Mouse (Mus musculus): ENCODE measurements around the gene Slc10a1. TPM values are rescaled to one million over a fixed set of nuclear protein-coding genes. Genes with fewer than 3 reads are reported as not detected.
A peak's percentile ranks its signal among the peaks of the same experiment; 100 is the strongest.
"Not testable (repeated sequence)": the region's sequence is repeated elsewhere in the genome, so short reads cannot be mapped to it uniquely, and the experiment has no call there.

Slc10a1 gene
- total and polyA plus RNA-seq, 3 experiments, result 0.44 TPM; not detected in 2

DNA sequence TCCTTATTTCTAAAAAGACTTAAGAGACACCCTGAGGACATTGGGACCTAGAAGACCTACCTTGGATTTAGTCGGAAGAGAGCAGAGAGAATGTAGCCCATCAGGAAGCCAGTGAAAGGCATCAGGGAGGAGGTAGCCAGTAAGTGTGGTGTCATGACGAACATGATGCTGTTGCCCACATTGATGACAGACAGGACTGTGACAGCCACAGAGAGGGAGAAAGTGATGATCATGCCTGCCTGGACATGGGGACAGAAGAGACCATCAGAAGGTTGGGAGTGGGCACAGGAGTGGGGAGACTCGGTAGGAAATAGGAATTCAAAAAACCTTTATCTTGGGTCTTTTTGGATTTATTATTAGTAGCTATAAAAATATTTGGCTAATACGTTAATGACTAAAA is 10.5 kb downstream of the Slc10a1 start:
- no peaks in the 10 kb centered on the region for H3K27me3 ChIP-seq (ENCODE audit: insufficient read depth, low read length)
- H3K4me3 ChIP-seq (ENCODE audit: low read depth, low read length), result no peak overlapping the region
- DNase-seq (ENCODE audit: low spot score) (no peak), ATAC-seq (ENCODE audit: extremely low read depth, insufficient number of reproducible peaks, low FRiP score, poor library complexity, severe bottlenecking) (no peak)
- peaks cover 87% of the 10 kb centered on the region for H3K36me3 ChIP-seq (replicated peaks)
- H3K4me1 ChIP-seq (ENCODE audit: insufficient read depth, low read depth, low read length), result peaks cover 18% of the 10 kb centered on the region
- TF ChIP-seq CTCF (IDR thresholded peaks at IDR 0.05; ENCODE audit: low read depth, low read length) (no peak), TAL1 (conservative IDR thresholded peaks at IDR 0.05; ENCODE audit: low read depth, low read length) (no peak), POLR2AphosphoS5 (IDR thresholded peaks at IDR 0.05; ENCODE audit: insufficient replicate concordance, low read depth, low read length) (no peak), GATA1 (IDR thresholded peaks at IDR 0.05; ENCODE audit: borderline replicate concordance, low read length) (no peak), GATA2 (IDR thresholded peaks at IDR 0.05; ENCODE audit: borderline replicate concordance, low read depth, low read length) (no peak)
- no peaks in the 10 kb centered on the region for H3K9me3 ChIP-seq (replicated peaks)

DNA sequence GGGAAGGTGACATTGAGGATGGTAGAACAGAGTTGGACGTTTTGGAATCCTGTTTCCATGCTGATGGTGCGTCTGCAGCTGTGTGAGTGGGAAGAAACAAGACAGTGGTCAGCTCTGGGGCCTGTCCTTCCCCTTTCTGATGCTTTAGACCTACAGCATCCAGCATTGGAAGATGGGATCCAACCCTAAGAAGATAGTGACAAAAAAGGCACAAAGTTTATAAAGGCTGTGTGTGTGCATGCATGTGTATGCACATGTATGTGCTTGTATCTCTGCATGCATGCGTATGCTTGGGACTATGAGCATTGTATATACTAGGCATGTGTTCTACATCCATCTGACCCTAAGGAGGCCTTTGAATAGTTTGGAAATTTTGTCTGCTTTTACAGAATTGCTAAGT is 12.5 kb downstream of the Slc10a1 start:
- peaks cover 96% of the 10 kb centered on the region for H3K36me3 ChIP-seq (replicated peaks)
- H3K4me3 ChIP-seq (ENCODE audit: low read depth, low read length), result no peak overlapping the region
- H3K27me3 ChIP-seq (ENCODE audit: insufficient read depth, low read length), result no peaks in the 10 kb centered on the region
- H3K4me1 ChIP-seq (ENCODE audit: insufficient read depth, low read depth, low read length), result peaks cover 33% of the 10 kb centered on the region
- peak; percentile 43; the same call in 1 of the 2 replicates for TF ChIP-seq POLR2AphosphoS5 (IDR thresholded peaks at IDR 0.05; ENCODE audit: insufficient replicate concordance, low read depth, low read length)
- TF ChIP-seq TAL1 (conservative IDR thresholded peaks at IDR 0.05; ENCODE audit: low read depth, low read length), result no peak
- ATAC-seq (ENCODE audit: extremely low read depth, insufficient number of reproducible peaks, low FRiP score, poor library complexity, severe bottlenecking), result no peak
- no peak for DNase-seq (ENCODE audit: low spot score)
- no peaks in the 10 kb centered on the region for H3K9me3 ChIP-seq (replicated peaks)

DNA sequence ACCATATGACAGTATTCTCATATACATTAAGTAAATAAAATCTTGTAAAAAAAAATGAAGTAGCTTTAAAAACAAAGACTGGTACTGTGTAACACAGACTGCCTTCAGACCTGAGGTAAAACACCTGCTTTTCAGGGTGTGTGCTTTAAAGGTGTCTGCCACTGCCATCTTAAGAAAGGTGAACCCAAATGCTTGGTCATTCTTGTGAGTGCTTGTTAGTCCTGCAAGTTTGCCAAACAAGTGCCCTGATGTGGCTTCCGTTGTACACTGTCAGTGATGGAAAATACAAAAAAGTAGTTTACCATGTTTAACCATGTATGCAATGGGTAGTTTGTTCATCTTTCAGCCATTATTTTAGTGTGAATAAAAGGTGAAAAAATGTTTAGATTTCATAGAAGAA is 16.0 kb downstream of the Slc10a1 start:
- ATAC-seq (ENCODE audit: extremely low read depth, insufficient number of reproducible peaks, low FRiP score, poor library complexity, severe bottlenecking) (no peak), DNase-seq (ENCODE audit: low spot score) (no peak)
- peaks cover 88% of the 10 kb centered on the region for H3K36me3 ChIP-seq (replicated peaks)
- TF ChIP-seq POLR2AphosphoS5 (IDR thresholded peaks at IDR 0.05; ENCODE audit: insufficient replicate concordance, low read depth, low read length) (0 out of 2 replicates have a peak, but pooled peaks have one; percentile 76), GATA1 (IDR thresholded peaks at IDR 0.05; ENCODE audit: borderline replicate concordance, low read length) (no peak), CTCF (IDR thresholded peaks at IDR 0.05; ENCODE audit: low read depth, low read length) (no peak)
- H3K9me3 ChIP-seq (replicated peaks), result no peaks in the 10 kb centered on the region
- peaks cover 51% of the 10 kb centered on the region for H3K4me1 ChIP-seq (ENCODE audit: insufficient read depth, low read depth, low read length)
- H3K27me3 ChIP-seq (ENCODE audit: insufficient read depth, low read length), result no peaks in the 10 kb centered on the region
- H3K4me3 ChIP-seq (ENCODE audit: low read depth, low read length), result no peak overlapping the region

DNA sequence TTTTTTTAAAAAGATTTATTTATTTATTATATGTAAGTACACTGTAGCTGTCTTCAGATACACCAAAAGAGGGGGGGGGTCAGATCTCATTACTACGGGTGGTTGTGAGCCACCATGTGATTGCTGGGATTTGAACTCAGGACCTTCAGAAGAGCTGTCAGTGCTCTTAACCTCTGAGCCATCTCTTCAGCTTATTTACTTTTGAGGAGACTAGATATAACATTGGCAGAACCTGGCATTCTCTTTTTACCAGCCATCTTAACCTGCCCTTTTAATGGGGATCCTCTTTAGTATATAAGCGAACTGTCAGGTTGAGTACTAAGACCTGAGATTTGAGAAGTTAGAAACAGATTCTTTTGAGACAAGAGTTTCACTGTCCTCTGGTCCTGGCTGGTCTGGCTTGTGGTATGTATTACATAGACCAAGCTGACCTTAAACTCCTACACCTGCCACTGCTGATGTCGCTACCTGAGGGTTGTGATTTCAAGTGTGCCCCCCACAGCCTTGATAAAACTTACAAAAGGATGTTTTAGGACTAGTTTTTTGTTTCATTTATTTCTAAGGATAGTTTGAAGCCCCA is 16.8 kb downstream of the Slc10a1 start:
- H3K9me3 ChIP-seq (replicated peaks), result no peaks in the 10 kb centered on the region
- no peaks in the 10 kb centered on the region for H3K27me3 ChIP-seq (ENCODE audit: insufficient read depth, low read length)
- ATAC-seq (ENCODE audit: extremely low read depth, insufficient number of reproducible peaks, low FRiP score, poor library complexity, severe bottlenecking) (no peak), DNase-seq (ENCODE audit: low spot score) (no peak)
- peaks cover 88% of the 10 kb centered on the region for H3K36me3 ChIP-seq (replicated peaks)
- TF ChIP-seq TAL1 (conservative IDR thresholded peaks at IDR 0.05; ENCODE audit: low read depth, low read length), result no peak
- TF ChIP-seq GATA1 (IDR thresholded peaks at IDR 0.05; ENCODE audit: borderline replicate concordance, low read length), result no peak
- TF ChIP-seq CTCF (IDR thresholded peaks at IDR 0.05; ENCODE audit: low read depth, low read length), result no peak
- no peak for TF ChIP-seq GATA2 (IDR thresholded peaks at IDR 0.05; ENCODE audit: borderline replicate concordance, low read depth, low read length)
- no peak for TF ChIP-seq POLR2AphosphoS5 (IDR thresholded peaks at IDR 0.05; ENCODE audit: insufficient replicate concordance, low read depth, low read length)
- peaks cover 56% of the 10 kb centered on the region for H3K4me1 ChIP-seq (ENCODE audit: insufficient read depth, low read depth, low read length)
- no peak overlapping the region for H3K4me3 ChIP-seq (ENCODE audit: low read depth, low read length)

DNA sequence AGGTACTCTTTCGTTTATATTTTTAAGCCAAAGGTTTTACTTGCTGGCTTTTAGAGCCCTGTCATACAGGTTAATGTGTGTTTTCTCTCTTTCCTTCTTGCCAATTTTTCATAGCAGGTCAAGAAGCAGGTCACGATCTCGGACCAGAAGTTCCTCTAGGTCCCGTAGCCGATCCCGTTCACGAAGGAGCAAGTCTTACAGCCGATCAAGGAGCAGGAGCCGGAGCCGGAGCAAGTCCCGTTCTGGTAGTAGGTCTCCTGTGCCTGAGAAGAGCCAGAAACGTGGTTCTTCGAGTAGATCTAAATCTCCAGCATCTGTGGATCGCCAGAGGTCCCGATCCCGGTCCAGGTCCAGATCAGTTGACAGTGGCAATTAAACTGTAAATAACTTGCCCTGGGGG is 18.9 kb downstream of the Slc10a1 start:
- peaks cover 53% of the 10 kb centered on the region for H3K4me1 ChIP-seq (ENCODE audit: insufficient read depth, low read depth, low read length)
- not testable (repeated sequence) for DNase-seq (ENCODE audit: low spot score); ATAC-seq (ENCODE audit: extremely low read depth, insufficient number of reproducible peaks, low FRiP score, poor library complexity, severe bottlenecking); H3K27me3 ChIP-seq (ENCODE audit: insufficient read depth, low read length); H3K9me3 ChIP-seq (replicated peaks)
- peak overlapping the region; percentile 18; the same call in 1 of the 2 replicates for H3K4me3 ChIP-seq (ENCODE audit: low read depth, low read length)
- peaks cover 76% of the 10 kb centered on the region for H3K36me3 ChIP-seq (replicated peaks)

DNA sequence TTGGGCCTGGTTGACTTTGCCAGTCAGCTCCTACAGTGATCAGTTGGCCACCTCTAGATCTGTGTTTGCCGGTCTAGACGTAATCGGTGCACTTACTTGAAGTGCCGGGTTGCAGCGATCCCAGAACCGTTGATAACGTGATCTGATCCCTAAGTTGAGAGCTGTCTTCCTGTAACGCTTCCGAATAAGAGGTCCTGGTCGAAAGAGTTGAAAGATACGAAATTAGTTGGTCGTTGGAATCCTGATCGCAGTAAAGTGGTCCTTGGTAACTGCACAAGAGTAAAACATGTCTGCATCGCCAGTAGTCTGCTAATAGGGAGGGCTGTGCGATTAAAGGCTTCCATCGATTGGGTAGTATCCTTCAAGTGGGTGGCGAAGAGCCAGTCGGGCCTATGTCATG is 20.3 kb downstream of the Slc10a1 start:
- no peak for DNase-seq (ENCODE audit: low spot score)
- ATAC-seq (ENCODE audit: extremely low read depth, insufficient number of reproducible peaks, low FRiP score, poor library complexity, severe bottlenecking), result no peak
- Histone ChIP-seq H3K27me3 (ENCODE audit: insufficient read depth, low read length) (no peaks in the 10 kb centered on the region), H3K9me3 (replicated peaks) (no peaks in the 10 kb centered on the region), H3K4me1 (ENCODE audit: insufficient read depth, low read depth, low read length) (peaks cover 56% of the 10 kb centered on the region), H3K4me3 (ENCODE audit: low read depth, low read length) (peak overlapping the region; percentile 57; the same call in 1 of the 2 replicates), H3K36me3 (replicated peaks) (peaks cover 62% of the 10 kb centered on the region)
- TF ChIP-seq TAL1 (conservative IDR thresholded peaks at IDR 0.05; ENCODE audit: low read depth, low read length) (no peak), POLR2AphosphoS5 (IDR thresholded peaks at IDR 0.05; ENCODE audit: insufficient replicate concordance, low read depth, low read length) (no peak), GATA2 (IDR thresholded peaks at IDR 0.05; ENCODE audit: borderline replicate concordance, low read depth, low read length) (no peak), GATA1 (IDR thresholded peaks at IDR 0.05; ENCODE audit: borderline replicate concordance, low read length) (no peak), CTCF (IDR thresholded peaks at IDR 0.05; ENCODE audit: low read depth, low read length) (no peak)

DNA sequence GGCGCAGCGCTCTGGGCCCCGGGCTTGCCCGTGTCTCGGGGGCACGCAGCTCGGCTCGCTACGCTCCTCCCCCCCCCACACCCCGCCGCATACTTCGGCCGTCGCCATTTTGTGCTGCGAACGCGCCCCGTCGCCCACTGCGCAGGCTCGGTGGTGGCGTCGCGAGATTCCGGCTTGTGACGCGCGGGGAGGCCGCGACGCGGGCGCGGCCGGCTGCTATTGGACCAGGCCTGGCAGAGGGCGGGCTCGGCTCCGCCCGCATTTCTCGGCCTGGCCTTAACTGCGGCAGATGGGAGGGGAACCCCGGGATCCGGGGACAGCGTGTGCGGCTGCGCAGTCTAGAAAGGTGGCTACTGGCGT is 22.5 kb downstream of the Slc10a1 start:
- Histone ChIP-seq H3K4me1 (ENCODE audit: insufficient read depth, low read depth, low read length) (peaks cover 46% of the 10 kb centered on the region), H3K27me3 (ENCODE audit: insufficient read depth, low read length) (no peaks in the 10 kb centered on the region), H3K9me3 (replicated peaks) (no peaks in the 10 kb centered on the region), H3K4me3 (ENCODE audit: low read depth, low read length) (peak overlapping the region; percentile 91), H3K36me3 (replicated peaks) (peaks cover 51% of the 10 kb centered on the region)
- ATAC-seq (ENCODE audit: extremely low read depth, insufficient number of reproducible peaks, low FRiP score, poor library complexity, severe bottlenecking) (peak; percentile 69), DNase-seq (ENCODE audit: low spot score) (peak; percentile 99)
- TF ChIP-seq CTCF (IDR thresholded peaks at IDR 0.05; ENCODE audit: low read depth, low read length), result no peak
- no peak for TF ChIP-seq TAL1 (conservative IDR thresholded peaks at IDR 0.05; ENCODE audit: low read depth, low read length)
- TF ChIP-seq GATA1 (IDR thresholded peaks at IDR 0.05; ENCODE audit: borderline replicate concordance, low read length), result no peak
- no peak; the same call in 1 of the 2 replicates for TF ChIP-seq POLR2AphosphoS5 (IDR thresholded peaks at IDR 0.05; ENCODE audit: insufficient replicate concordance, low read depth, low read length)
- TF ChIP-seq GATA2 (IDR thresholded peaks at IDR 0.05; ENCODE audit: borderline replicate concordance, low read depth, low read length), result no peak

Data from G1E (cell line).